Mouse (Mus musculus) thymus, adult 2 months (tissue): ENCODE results near the gene Tfpi2. TPM values are rescaled to one million over a fixed set of nuclear protein-coding genes. Genes with fewer than 3 reads are reported as not detected.

ENCODE experiments used
- DNase-seq: peaks from one replicate; pipeline ENCODE4 v3.0.0; 2021
- H3K27ac ChIP-seq: fragments of 200-500 bp; 2 replicates; pipeline ENCODE4 v1.5.1; 2012; ENCODE audit warnings: low read length, control low read depth; ENCODE audit not compliant: control insufficient read depth, insufficient read depth
- H3K27me3 ChIP-seq: fragments of 200-500 bp; 2 replicates; pipeline ENCODE4 v1.6.1; 2012; ENCODE audit warnings: mild to moderate bottlenecking, low read length, moderate library complexity, mixed read lengths; ENCODE audit not compliant: control insufficient read depth, insufficient read depth
- H3K36me3 ChIP-seq: fragments of 200-500 bp; 2 replicates; pipeline ENCODE4 v1.6.1; 2012; ENCODE audit warnings: mild to moderate bottlenecking, low read length, moderate library complexity; ENCODE audit not compliant: control insufficient read depth, insufficient read depth
- H3K4me1 ChIP-seq: fragments of 200-500 bp; replicated peaks from 2 replicates; pipeline ENCODE4 v1.6.1; 2012; ENCODE audit warnings: low read length; ENCODE audit not compliant: control insufficient read depth, insufficient read depth
- H3K4me3 ChIP-seq: fragments of 200-500 bp; 2 replicates; pipeline ENCODE4 v1.5.1; 2012; ENCODE audit warnings: mild to moderate bottlenecking, low read length, control low read depth, moderate library complexity; ENCODE audit not compliant: control insufficient read depth, insufficient read depth
- CTCF ChIP-seq: fragments of 200-500 bp; IDR thresholded peaks from 2 replicates; pipeline ENCODE4 v1.5.1; 2012; ENCODE audit warnings: mild to moderate bottlenecking, control low read depth, low read length, moderate library complexity, borderline replicate concordance; ENCODE audit not compliant: control insufficient read depth, poor library complexity, insufficient read depth; ENCODE audit errors: extremely low read depth
- POLR2A ChIP-seq: fragments of 200-500 bp; IDR thresholded peaks from 2 replicates; pipeline ENCODE4 v1.6.1; 2012; ENCODE audit warnings: mild to moderate bottlenecking, low read length, control low read depth, moderate library complexity; ENCODE audit not compliant: control insufficient read depth, poor library complexity, insufficient read depth; ENCODE audit errors: extremely low read depth
- WGBS: fragments of 180-500 bp; shearing (Covaris S2); methylation state at CpG from one replicate; pipeline ENCODE4 v1.1.7; 2018; 5-methylcytosine and 5-hydroxymethylcytosine counted together
- polyA plus RNA-seq: library from polyadenylated mRNA; depleted of rRNA; stranded (reverse); fragments of >200 nt; gene quantifications from 2 replicates; pipeline ENCODE4 v1.2.3, GENCODE M21; 2012

Tfpi2 gene
- polyA plus RNA-seq, 1 experiment = 0.51 TPM

DNA sequence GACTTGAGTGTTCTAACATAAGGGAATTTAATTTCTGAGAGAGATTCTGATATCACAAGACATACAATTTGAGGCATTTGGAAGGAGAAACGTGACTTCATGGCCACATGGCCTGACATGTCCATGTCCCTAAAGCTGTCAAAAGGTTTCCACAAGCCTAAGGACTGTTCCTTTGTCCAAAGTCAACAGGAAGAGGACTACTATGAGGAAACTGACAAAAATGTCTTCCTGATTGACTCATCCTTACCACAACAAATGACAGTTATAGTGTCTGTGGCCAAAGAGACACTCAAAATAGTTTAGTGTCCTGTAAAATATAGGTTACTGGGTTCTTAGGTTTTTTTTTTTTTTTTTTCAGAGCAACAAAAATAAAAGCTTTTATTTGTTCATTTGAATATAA, 15.0 kb downstream of the Tfpi2 start:
- DNase-seq = no peak
- Histone ChIP-seq H3K27ac (no peak overlapping the region), H3K4me3 (no peak overlapping the region), H3K27me3 (no peaks in the 10 kb centered on the region), H3K4me1 (no peaks in the 10 kb centered on the region), H3K36me3 (no peaks in the 10 kb centered on the region)
- no peak for TF ChIP-seq CTCF
- TF ChIP-seq POLR2A = no peak
- WGBS = 77% methylated on average over 1 of the region's 1 CpGs

DNA sequence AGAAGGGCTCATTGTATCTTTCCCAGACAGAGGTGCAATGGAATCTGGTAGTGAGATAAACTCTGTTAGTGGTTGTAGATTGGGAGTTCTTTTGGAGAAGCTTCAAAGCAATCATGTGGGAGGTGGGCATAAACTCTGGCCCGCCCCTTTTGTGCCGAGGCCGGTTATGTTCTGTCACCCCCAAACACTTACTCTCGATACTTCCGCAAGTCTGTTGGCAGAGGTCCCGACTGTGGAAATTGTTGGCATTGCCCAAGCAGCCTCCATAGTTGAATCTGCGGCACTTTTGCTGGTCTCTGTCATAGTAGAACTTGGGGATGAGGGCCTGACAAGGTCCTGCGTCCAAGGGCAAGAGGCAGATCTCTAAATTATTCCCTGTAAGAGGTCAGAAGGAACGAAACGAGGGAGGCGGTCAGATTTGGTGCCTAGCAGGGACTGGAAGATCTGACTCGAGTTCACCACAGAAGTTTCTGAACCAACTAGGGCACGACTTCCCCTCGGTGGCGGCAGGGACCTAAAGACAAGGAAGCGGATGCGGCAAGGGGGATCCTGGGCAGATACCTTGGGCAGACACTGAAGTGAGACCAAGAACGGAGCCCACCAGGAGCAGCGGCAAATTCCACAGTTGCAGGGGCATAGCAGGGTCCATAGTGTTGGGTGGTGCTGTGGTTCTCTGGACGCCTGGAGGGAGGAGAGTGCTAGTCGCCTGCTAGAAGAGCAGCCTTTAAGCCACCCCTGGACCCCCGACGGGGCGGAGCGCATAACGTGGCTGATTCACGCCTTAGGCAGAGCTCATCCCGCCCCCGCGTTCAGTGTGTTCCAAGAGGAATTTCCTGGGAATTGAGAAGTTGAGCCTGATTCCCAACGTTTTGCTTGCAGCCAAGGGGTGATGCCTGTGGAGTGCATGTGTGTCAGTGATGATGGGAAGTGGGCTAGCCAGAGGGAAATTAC, 20.8 kb downstream of the Tfpi2 start:
- TF ChIP-seq POLR2A (no peak), CTCF (no peak)

GRCm38 (mm10) chr6:3954969-3955368, 33.8 kb downstream of the Tfpi2 start:
- WGBS = 86% methylated on average over 4 of the region's 4 CpGs
- TF ChIP-seq POLR2A (no peak), CTCF (no peak)

More for the DNA sequence above, 20.8 kb downstream of the Tfpi2 start:
- DNase-seq = no peak
- no peaks in the 10 kb centered on the region for H3K36me3 ChIP-seq
- H3K4me3 ChIP-seq = no peak overlapping the region
- no peaks in the 10 kb centered on the region for H3K4me1 ChIP-seq
- H3K27ac ChIP-seq = no peak overlapping the region
- WGBS = 27% methylated on average over 31 of the region's 31 CpGs
- H3K27me3 ChIP-seq = no peaks in the 10 kb centered on the region

DNA sequence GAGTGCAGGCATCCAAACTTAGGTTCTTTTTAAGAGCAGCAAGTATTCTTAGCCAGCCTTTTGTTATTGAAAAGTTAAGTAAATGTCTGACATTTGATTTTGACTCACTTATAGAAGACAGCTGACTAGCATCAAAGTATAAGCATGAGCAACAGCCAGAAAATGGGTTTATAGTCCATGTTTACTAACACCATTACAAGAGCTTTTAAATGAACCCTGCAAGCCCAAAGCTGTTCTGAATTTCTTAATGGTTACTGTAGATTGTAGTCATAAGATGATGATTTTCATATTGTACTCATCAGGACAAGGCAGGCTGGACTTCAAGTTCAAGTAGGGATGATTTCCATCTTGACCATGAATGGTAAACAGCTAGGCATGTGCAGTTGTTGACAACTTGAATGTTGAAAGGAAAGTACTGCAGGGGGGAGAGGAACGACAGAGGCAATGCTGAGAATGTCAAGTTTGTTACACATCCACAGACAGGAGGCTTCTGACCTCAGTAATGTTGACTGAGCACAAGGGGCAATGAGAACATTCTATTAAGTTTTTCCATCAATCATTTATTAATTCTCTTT, 52.5 kb downstream of the Tfpi2 start:
- DNase-seq = no peak
- no peaks in the 10 kb centered on the region for H3K4me1 ChIP-seq
- WGBS = 84% methylated on average over 1 of the region's 1 CpGs
- H3K36me3 ChIP-seq = no peaks in the 10 kb centered on the region
- no peak overlapping the region for H3K4me3 ChIP-seq
- no peak for TF ChIP-seq POLR2A
- no peak for TF ChIP-seq CTCF
- no peak overlapping the region for H3K27ac ChIP-seq
- H3K27me3 ChIP-seq = no peaks in the 10 kb centered on the region

More at GRCm38 (mm10) chr6:3954969-3955368, 33.8 kb downstream of the Tfpi2 start:
- no peak overlapping the region for H3K4me3 ChIP-seq
- no peaks in the 10 kb centered on the region for H3K27me3 ChIP-seq
- H3K27ac ChIP-seq = no peak overlapping the region
- H3K4me1 ChIP-seq = no peaks in the 10 kb centered on the region
- no peaks in the 10 kb centered on the region for H3K36me3 ChIP-seq
- no peak for DNase-seq

DNA sequence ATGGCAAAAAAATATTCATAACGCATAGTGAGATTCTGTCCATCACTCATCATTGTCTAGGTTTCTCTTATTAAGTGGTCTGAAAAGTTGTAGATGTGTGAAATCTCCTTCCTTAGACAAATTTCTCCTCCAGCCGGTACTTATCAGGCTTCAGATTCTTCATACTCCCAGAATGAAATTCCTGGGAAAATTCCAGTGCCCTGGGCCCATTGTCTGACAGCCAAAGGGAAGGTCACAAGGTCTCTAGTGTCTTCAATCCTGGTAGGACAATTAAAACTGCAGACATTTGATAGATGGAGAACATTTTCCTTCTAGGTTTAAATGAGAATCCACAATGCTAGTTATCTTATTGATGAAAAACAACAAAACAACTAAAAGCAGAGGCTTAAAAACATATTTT, 53.1 kb downstream of the Tfpi2 start:
- Histone ChIP-seq H3K36me3 (no peaks in the 10 kb centered on the region), H3K4me3 (no peak overlapping the region), H3K4me1 (no peaks in the 10 kb centered on the region), H3K27ac (no peak overlapping the region), H3K27me3 (no peaks in the 10 kb centered on the region)
- TF ChIP-seq POLR2A (no peak), CTCF (no peak)
- DNase-seq = no peak
- WGBS = 91% methylated on average over 2 of the region's 2 CpGs

DNA sequence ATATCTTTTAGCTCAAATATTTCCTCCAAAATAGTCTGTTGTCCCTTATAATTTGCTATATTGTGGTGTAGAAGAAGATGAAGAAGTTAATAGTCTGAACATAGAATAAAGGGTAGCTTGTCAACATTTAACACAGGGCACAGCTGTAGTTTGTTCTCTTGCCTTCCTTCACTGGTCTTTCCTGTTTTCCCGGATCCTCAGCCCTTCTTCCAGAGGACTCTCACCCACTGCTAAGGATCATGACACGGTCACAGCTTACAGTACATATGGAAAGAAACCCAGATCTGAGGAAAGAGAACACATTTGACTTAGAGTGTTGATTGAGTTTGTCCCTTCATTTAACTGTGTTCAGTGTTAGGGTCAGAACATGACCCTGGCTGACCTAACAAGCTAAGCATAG, 53.7 kb downstream of the Tfpi2 start:
- TF ChIP-seq POLR2A (no peak), CTCF (no peak)
- DNase-seq = no peak
- H3K4me1 ChIP-seq = no peaks in the 10 kb centered on the region
- no peak overlapping the region for H3K27ac ChIP-seq
- H3K36me3 ChIP-seq = no peaks in the 10 kb centered on the region
- no peaks in the 10 kb centered on the region for H3K27me3 ChIP-seq
- WGBS = 70% methylated on average over 2 of the region's 2 CpGs
- H3K4me3 ChIP-seq = no peak overlapping the region
